Mouse (Mus musculus) embryonic fibroblast, embryonic 13.5 days (primary cell): ENCODE data around the gene Izumo1.

Source experiments
- CTCF ChIP-seq: IDR thresholded peaks from 2 replicates; pipeline ENCODE4 v1.5.1; 2011; ENCODE audit warnings: mild to moderate bottlenecking, control low read depth, low read length, moderate library complexity, borderline replicate concordance; ENCODE audit not compliant: insufficient read depth
- POLR2A ChIP-seq: IDR thresholded peaks from 2 replicates; pipeline ENCODE4 v1.6.1; 2011; ENCODE audit warnings: low read depth, mild to moderate bottlenecking, control low read depth, low read length, moderate library complexity

- no peak for TF ChIP-seq CTCF
- TF ChIP-seq POLR2A = no peak
Measured at GRCm38 (mm10) chr7:45587631-45588592, 33.7 kb upstream of the Izumo1 start.
